Mouse (Mus musculus) small intestine, adult 2 months (tissue): ENCODE results near the gene Zfp524.

Experiments used
- CTCF ChIP-seq: fragments of 200-500 bp; IDR thresholded peaks from 2 replicates; pipeline ENCODE4 v1.5.1; 2012; ENCODE audit warnings: low read depth, mild to moderate bottlenecking, control low read depth, inconsistent platforms, low read length, moderate library complexity, mixed read lengths; ENCODE audit not compliant: insufficient replicate concordance, insufficient read length; ENCODE audit errors: extremely low read depth
- POLR2A ChIP-seq: fragments of 200-500 bp; IDR thresholded peaks from 2 replicates; pipeline ENCODE4 v1.6.1; 2012; ENCODE audit warnings: low read depth, mild to moderate bottlenecking, control low read depth, inconsistent platforms, low read length, moderate library complexity

GRCm38 (mm10) chr7:5056651-5057263 lies 42.5 kb downstream of the Zfp524 start:
- no peak for TF ChIP-seq CTCF
- TF ChIP-seq POLR2A = no peak
